Mouse (Mus musculus) embryonic facial prominence, embryonic 13.5 days (tissue): ENCODE data around the gene Rgs5. TPM values are rescaled to one million over a fixed set of nuclear protein-coding genes. Genes with fewer than 3 reads are reported as not detected.

Experiments used
- ATAC-seq: fragments of 200-750 bp; cut with Nextera tagmentation; 2 replicates; pipeline ENCODE4 v1.8.0; 2017; ENCODE audit warnings: low read depth; ENCODE audit not compliant: insufficient number of reproducible peaks, insufficient read depth, low FRiP score, low TSS enrichment
- H3K27ac ChIP-seq: fragments of 300-500 bp; sonication (generic); 2 replicates; pipeline ENCODE4 v1.5.1; 2015; ENCODE audit warnings: moderate library complexity, mild to moderate bottlenecking, inconsistent platforms
- H3K27me3 ChIP-seq: fragments of 300-500 bp; sonication (generic); 2 replicates; pipeline ENCODE4 v1.6.1; 2015; ENCODE audit warnings: mild to moderate bottlenecking, inconsistent platforms
- H3K36me3 ChIP-seq: fragments of 300-500 bp; sonication (generic); 2 replicates; pipeline ENCODE4 v1.6.1; 2015; ENCODE audit warnings: mild to moderate bottlenecking, inconsistent platforms
- H3K4me1 ChIP-seq: fragments of 300-500 bp; sonication (generic); 2 replicates; pipeline ENCODE4 v1.6.1; 2015; ENCODE audit warnings: inconsistent platforms
- H3K4me2 ChIP-seq: fragments of 300-500 bp; sonication (generic); 2 replicates; pipeline ENCODE4 v1.6.1; 2015; ENCODE audit warnings: moderate library complexity, mild to moderate bottlenecking, inconsistent platforms
- H3K4me3 ChIP-seq: fragments of 300-500 bp; sonication (generic); 2 replicates; pipeline ENCODE4 v1.5.1; 2015; ENCODE audit warnings: mild to moderate bottlenecking, inconsistent platforms
- H3K9ac ChIP-seq: fragments of 300-500 bp; sonication (generic); 2 replicates; pipeline ENCODE4 v1.6.1; 2015; ENCODE audit warnings: mild to moderate bottlenecking, inconsistent platforms
- H3K9me3 ChIP-seq: fragments of 300-500 bp; sonication (generic); 2 replicates; pipeline ENCODE4 v1.6.1; 2016; ENCODE audit warnings: inconsistent platforms
- WGBS: fragments of 180-500 bp; shearing (Covaris S2); methylation state at CpG from one replicate; pipeline ENCODE4 v1.1.7; 2015; ENCODE audit warnings: mixed read lengths; 5-methylcytosine and 5-hydroxymethylcytosine counted together
- polyA plus RNA-seq: library from polyadenylated mRNA; unstranded; fragments of >200 nt; fragmentation: Nextera tagmentation; extraction: Ambion mirVana; gene quantifications from 2 replicates; pipeline ENCODE4 v1.2.1, GENCODE M21; 2015

The Rgs5 gene
- 2.5 and 2.8 TPM in 2 replicates for polyA plus RNA-seq

GRCm38 (mm10) chr1:169655256-169655655 is at the start of gene Rgs5:
Rgs5 (plus strand) TSS chr1:169655501.
- WGBS, result 8% methylated on average over 8 of the region's 8 CpGs
- peak; percentile 78; the same call in 1 of the 2 replicates for ATAC-seq
- Histone ChIP-seq H3K36me3 (no peaks in the 10 kb centered on the region), H3K9me3 (no peaks in the 10 kb centered on the region), H3K4me1 (peaks cover 10% of the 10 kb centered on the region), H3K27ac (no peak within 1 kb of the TSS), H3K4me2 (peak within 1 kb of the TSS; percentile 55), H3K4me3 (peak within 1 kb of the TSS; percentile 24), H3K27me3 (no peaks in the 10 kb centered on the region), H3K9ac (no peak within 1 kb of the TSS)

GRCm38 (mm10) chr1:169606164-169606563 is 49.1 kb upstream of the Rgs5 start:
- no peaks in the 10 kb centered on the region for H3K9me3 ChIP-seq
- H3K9ac ChIP-seq, result no peak overlapping the region
- ATAC-seq, result no peak
- WGBS, result 81% methylated on average over 3 of the region's 3 CpGs
- no peaks in the 10 kb centered on the region for H3K4me1 ChIP-seq
- no peaks in the 10 kb centered on the region for H3K27me3 ChIP-seq
- no peak overlapping the region for H3K27ac ChIP-seq
- H3K4me3 ChIP-seq, result no peak overlapping the region
- no peaks in the 10 kb centered on the region for H3K36me3 ChIP-seq
- no peak overlapping the region for H3K4me2 ChIP-seq

GRCm38 (mm10) chr1:169629738-169630137 is 25.6 kb upstream of the Rgs5 start:
- 79% methylated on average over 7 of the region's 7 CpGs for WGBS
- ATAC-seq, result no peak

GRCm38 (mm10) chr1:169637251-169637750 is 18.0 kb upstream of the Rgs5 start:
- Histone ChIP-seq H3K27me3 (no peaks in the 10 kb centered on the region), H3K4me3 (no peak overlapping the region), H3K4me2 (no peak overlapping the region), H3K4me1 (no peaks in the 10 kb centered on the region), H3K9me3 (no peaks in the 10 kb centered on the region), H3K36me3 (no peaks in the 10 kb centered on the region), H3K9ac (no peak overlapping the region), H3K27ac (no peak overlapping the region)
- 58% methylated on average over 14 of the region's 14 CpGs for WGBS
- ATAC-seq, result no peak

More at GRCm38 (mm10) chr1:169629738-169630137, 25.6 kb upstream of the Rgs5 start:
- Histone ChIP-seq H3K27me3 (no peaks in the 10 kb centered on the region), H3K4me2 (no peak overlapping the region), H3K9ac (no peak overlapping the region), H3K27ac (no peak overlapping the region), H3K9me3 (no peaks in the 10 kb centered on the region), H3K4me3 (no peak overlapping the region), H3K4me1 (no peaks in the 10 kb centered on the region), H3K36me3 (no peaks in the 10 kb centered on the region)

GRCm38 (mm10) chr1:169644884-169645653 is 10.2 kb upstream of the Rgs5 start:
- Histone ChIP-seq H3K9ac (no peak overlapping the region), H3K27ac (no peak overlapping the region), H3K4me3 (no peak overlapping the region), H3K36me3 (no peaks in the 10 kb centered on the region), H3K4me1 (no peaks in the 10 kb centered on the region), H3K9me3 (no peaks in the 10 kb centered on the region), H3K27me3 (no peaks in the 10 kb centered on the region), H3K4me2 (no peak overlapping the region)
- WGBS, result 66% methylated on average over 7 of the region's 7 CpGs
- no peak for ATAC-seq

GRCm38 (mm10) chr1:169659479-169659878 is 4.2 kb downstream of the Rgs5 start:
- Histone ChIP-seq H3K27me3 (no peaks in the 10 kb centered on the region), H3K4me1 (peaks cover 10% of the 10 kb centered on the region), H3K4me2 (no peak overlapping the region), H3K36me3 (no peaks in the 10 kb centered on the region), H3K4me3 (no peak overlapping the region), H3K27ac (no peak overlapping the region), H3K9me3 (no peaks in the 10 kb centered on the region), H3K9ac (no peak overlapping the region)
- 19% methylated on average over 4 of the region's 4 CpGs for WGBS
- no peak for ATAC-seq

GRCm38 (mm10) chr1:169667328-169667727 is 12.0 kb downstream of the Rgs5 start:
- ATAC-seq, result no peak
- H3K4me3 ChIP-seq, result no peak overlapping the region
- H3K4me2 ChIP-seq, result no peak overlapping the region
- no peaks in the 10 kb centered on the region for H3K36me3 ChIP-seq
- H3K9ac ChIP-seq, result no peak overlapping the region
- WGBS, result 72% methylated on average over 4 of the region's 4 CpGs
- no peaks in the 10 kb centered on the region for H3K9me3 ChIP-seq
- peaks cover 5% of the 10 kb centered on the region; the same call in 1 of the 2 replicates for H3K4me1 ChIP-seq
- H3K27ac ChIP-seq, result no peak overlapping the region
- no peaks in the 10 kb centered on the region for H3K27me3 ChIP-seq

- ATAC-seq, result no peak
- H3K27me3 ChIP-seq, result no peaks in the 10 kb centered on the region
- H3K27ac ChIP-seq, result no peak overlapping the region
- H3K9ac ChIP-seq, result no peak overlapping the region
- 43% methylated on average over 1 of the region's 1 CpGs for WGBS
- H3K4me2 ChIP-seq, result no peak overlapping the region
- no peaks in the 10 kb centered on the region for H3K36me3 ChIP-seq
- H3K9me3 ChIP-seq, result no peaks in the 10 kb centered on the region
- H3K4me1 ChIP-seq, result peaks cover 5% of the 10 kb centered on the region; the same call in 1 of the 2 replicates
- no peak overlapping the region for H3K4me3 ChIP-seq
These were observed 15.4 kb downstream of the Rgs5 start for GRCm38 (mm10) chr1:169670705-169671104.

GRCm38 (mm10) chr1:169671801-169672200 is 16.5 kb downstream of the Rgs5 start:
- no peak overlapping the region for H3K4me2 ChIP-seq
- H3K27ac ChIP-seq, result no peak overlapping the region
- ATAC-seq, result no peak
- H3K9me3 ChIP-seq, result no peaks in the 10 kb centered on the region
- peaks cover 5% of the 10 kb centered on the region; the same call in 1 of the 2 replicates for H3K4me1 ChIP-seq
- 69% methylated on average over 2 of the region's 2 CpGs for WGBS
- H3K4me3 ChIP-seq, result no peak overlapping the region
- no peaks in the 10 kb centered on the region for H3K36me3 ChIP-seq
- no peaks in the 10 kb centered on the region for H3K27me3 ChIP-seq
- no peak overlapping the region for H3K9ac ChIP-seq

- H3K9me3 ChIP-seq, result no peaks in the 10 kb centered on the region
- H3K27ac ChIP-seq, result no peak overlapping the region
- H3K4me3 ChIP-seq, result no peak overlapping the region
- ATAC-seq, result no peak
- H3K27me3 ChIP-seq, result no peaks in the 10 kb centered on the region
- no peaks in the 10 kb centered on the region for H3K36me3 ChIP-seq
- 69% methylated on average over 4 of the region's 4 CpGs for whole genome bisulfite sequencing
- peaks cover 5% of the 10 kb centered on the region; the same call in 1 of the 2 replicates for H3K4me1 ChIP-seq
- no peak overlapping the region for H3K9ac ChIP-seq
- H3K4me2 ChIP-seq, result no peak overlapping the region
These were observed 17.0 kb downstream of the Rgs5 start for GRCm38 (mm10) chr1:169672272-169672671.

GRCm38 (mm10) chr1:169674116-169674515 is 18.8 kb downstream of the Rgs5 start:
- Histone ChIP-seq H3K27ac (no peak overlapping the region), H3K27me3 (no peaks in the 10 kb centered on the region), H3K36me3 (no peaks in the 10 kb centered on the region), H3K9me3 (no peaks in the 10 kb centered on the region), H3K9ac (no peak overlapping the region), H3K4me1 (peaks cover 5% of the 10 kb centered on the region; the same call in 1 of the 2 replicates), H3K4me2 (no peak overlapping the region), H3K4me3 (no peak overlapping the region)
- no peak for ATAC-seq
- 52% methylated on average over 3 of the region's 3 CpGs for whole genome bisulfite sequencing

- Histone ChIP-seq H3K4me3 (no peak overlapping the region), H3K27me3 (no peaks in the 10 kb centered on the region), H3K27ac (no peak overlapping the region), H3K4me2 (no peak overlapping the region), H3K9ac (no peak overlapping the region), H3K36me3 (no peaks in the 10 kb centered on the region), H3K9me3 (no peaks in the 10 kb centered on the region), H3K4me1 (no peaks in the 10 kb centered on the region; the same call in 1 of the 2 replicates)
- ATAC-seq, result no peak
- WGBS, result 85% methylated on average over 1 of the region's 1 CpGs
These were observed 21.4 kb downstream of the Rgs5 start for GRCm38 (mm10) chr1:169676751-169677150.
